Mouse (Mus musculus) right cerebral cortex, postnatal 10 days (tissue): ENCODE measurements around the gene Olfr1367.
A peak's percentile ranks its signal among the peaks of the same experiment; 100 is the strongest.

Experiments
- DNase-seq, 2 experiments: peaks; one replicate each; pipeline ENCODE4 v3.0.0; 2021; ENCODE audit warnings: low spot score in 2 of 2

The Olfr1367 gene

GRCm38 (mm10) chr13:21346610-21347009 is at the start of gene Olfr1367:
Gene Olfr1367 (plus strand): TSS chr13:21346910.
- DNase-seq: no peak

- DNase-seq: no peak
Measured at GRCm38 (mm10) chr13:21298557-21298956, 48.2 kb upstream of the Olfr1367 start.

GRCm38 (mm10) chr13:21304483-21305066 is 42.1 kb upstream of the Olfr1367 start:
- no peak for DNase-seq

- DNase-seq: no peak
Measured at GRCm38 (mm10) chr13:21309788-21310187, 36.9 kb upstream of the Olfr1367 start.

GRCm38 (mm10) chr13:21311926-21312325 is 34.8 kb upstream of the Olfr1367 start, which contains the start of gene Gpx6:
Gene Gpx6 (plus strand): TSS chr13:21312125.
- DNase-seq: no peak

GRCm38 (mm10) chr13:21312854-21313253 is 33.9 kb upstream of the Olfr1367 start:
- no peak for DNase-seq

GRCm38 (mm10) chr13:21313903-21314302 is 32.8 kb upstream of the Olfr1367 start:
- no peak for DNase-seq

GRCm38 (mm10) chr13:21320262-21320661 is 26.4 kb upstream of the Olfr1367 start:
- no peak for DNase-seq

GRCm38 (mm10) chr13:21321890-21322494 is 24.7 kb upstream of the Olfr1367 start:
- peak; percentile 28 to 38 for DNase-seq

- peak; percentile 71 to 84 for DNase-seq
Measured at GRCm38 (mm10) chr13:21322509-21323375, 24.0 kb upstream of the Olfr1367 start.

GRCm38 (mm10) chr13:21323405-21323804 is 23.3 kb upstream of the Olfr1367 start:
- no peak for DNase-seq

- no peak for DNase-seq
Measured at GRCm38 (mm10) chr13:21326191-21326590, 20.5 kb upstream of the Olfr1367 start.

- peak; percentile 79 to 90 for DNase-seq
Measured at GRCm38 (mm10) chr13:21326657-21327211, 20.0 kb upstream of the Olfr1367 start.

- peak; percentile 25 to 44 for DNase-seq
Measured at GRCm38 (mm10) chr13:21327424-21327823, 19.3 kb upstream of the Olfr1367 start.

GRCm38 (mm10) chr13:21350593-21350992 is 3.9 kb downstream of the Olfr1367 start:
- no peak for DNase-seq

- DNase-seq: peak; percentile 94
Measured at GRCm38 (mm10) chr13:21362621-21363248, 16.0 kb downstream of the Olfr1367 start, which contains the start of gene Zscan12. Gene Zscan12 (plus strand): TSS chr13:21362820.

- no peak for DNase-seq
Measured at GRCm38 (mm10) chr13:21363719-21364118, 17.0 kb downstream of the Olfr1367 start.

- DNase-seq: no peak
Measured at GRCm38 (mm10) chr13:21366635-21367034, 19.9 kb downstream of the Olfr1367 start.

GRCm38 (mm10) chr13:21372700-21373099 is 26.0 kb downstream of the Olfr1367 start:
- no peak for DNase-seq

GRCm38 (mm10) chr13:21377773-21378172 is 31.1 kb downstream of the Olfr1367 start:
- DNase-seq: no peak

GRCm38 (mm10) chr13:21395211-21395610 is 48.5 kb downstream of the Olfr1367 start:
- no peak for DNase-seq

GRCm38 (mm10) chr13:21395623-21396022 is 48.9 kb downstream of the Olfr1367 start:
- no peak for DNase-seq
